Mouse (Mus musculus): ENCODE results near the gene Aifm2.

GRCm38 (mm10) chr10:61729181-61729580 lies 14.1 kb downstream of the Aifm2 start:
- TF ChIP-seq CTCF (IDR thresholded peaks at IDR 0.05; ENCODE audit: low read depth, low read length) (no peak), POLR2A (IDR thresholded peaks at IDR 0.05; ENCODE audit: borderline replicate concordance, low read depth, low read length) (no peak)
